Mouse (Mus musculus): ENCODE data around the gene Fam167b. TPM values are rescaled to one million over a fixed set of nuclear protein-coding genes. Genes with fewer than 3 reads are reported as not detected.

Gene Fam167b
- 0.26 TPM in 1 of 2 replicates, not detected in the other for polyA plus RNA-seq (2015; fragmentation: Nextera tagmentation; extraction: Ambion mirVana)

GRCm38 (mm10) chr4:129578466-129578865, at the start of gene Fam167b:
Fam167b (minus strand) TSS chr4:129578549.
- H3K27me3 ChIP-seq (ENCODE audit: control insufficient read depth, insufficient read depth, low read depth, low read length): no peaks in the 10 kb centered on the region
- no peak within 1 kb of the TSS for H3K4me3 ChIP-seq (ENCODE audit: low read depth, low read length)
- peak within 1 kb of the TSS; percentile 24; the same call in 1 of the 2 replicates for H3K4me2 ChIP-seq (ENCODE audit: low read length)
- H3K9ac ChIP-seq (ENCODE audit: low read depth, low read length): peak within 1 kb of the TSS; percentile 38; the same call in 1 of the 2 replicates
- no peak within 1 kb of the TSS for H3K27ac ChIP-seq (ENCODE audit: low read length)
- no peaks in the 10 kb centered on the region for H3K4me1 ChIP-seq (ENCODE audit: control insufficient read depth, insufficient read depth, low read length)
- no peaks in the 10 kb centered on the region for H3K9me3 ChIP-seq (replicated peaks; ENCODE audit: control insufficient read depth, low read length, poor library complexity, severe bottlenecking)
- WGBS: 82% methylated on average over 5 of the region's 5 CpGs
- H3K36me3 ChIP-seq (ENCODE audit: control insufficient read depth, insufficient read depth, low read length): no peaks in the 10 kb centered on the region
- no peak for ATAC-seq

GRCm38 (mm10) chr4:129626035-129626434, 47.7 kb upstream of the Fam167b start:
- Histone ChIP-seq H3K27me3 (ENCODE audit: control insufficient read depth, insufficient read depth, low read depth, low read length) (no peaks in the 10 kb centered on the region), H3K9me3 (replicated peaks; ENCODE audit: control insufficient read depth, low read length, poor library complexity, severe bottlenecking) (no peaks in the 10 kb centered on the region), H3K36me3 (ENCODE audit: control insufficient read depth, insufficient read depth, low read length) (peaks cover 38% of the 10 kb centered on the region), H3K4me1 (ENCODE audit: control insufficient read depth, insufficient read depth, low read length) (peaks cover 34% of the 10 kb centered on the region), H3K4me2 (ENCODE audit: low read length) (no peak overlapping the region), H3K4me3 (ENCODE audit: low read depth, low read length) (no peak overlapping the region), H3K27ac (ENCODE audit: low read length) (peak overlapping the region; percentile 98), H3K9ac (ENCODE audit: low read depth, low read length) (no peak overlapping the region)
- ATAC-seq: no peak
- WGBS: 71% methylated on average over 6 of the region's 6 CpGs

GRCm38 (mm10) chr4:129625496-129625895, 47.1 kb upstream of the Fam167b start:
- peak overlapping the region; percentile 98 for H3K27ac ChIP-seq (ENCODE audit: low read length)
- WGBS: 40% methylated on average over 4 of the region's 4 CpGs
- no peak for ATAC-seq
- H3K4me3 ChIP-seq (ENCODE audit: low read depth, low read length): no peak overlapping the region
- H3K36me3 ChIP-seq (ENCODE audit: control insufficient read depth, insufficient read depth, low read length): peaks cover 36% of the 10 kb centered on the region
- no peaks in the 10 kb centered on the region for H3K27me3 ChIP-seq (ENCODE audit: control insufficient read depth, insufficient read depth, low read depth, low read length)
- H3K4me1 ChIP-seq (ENCODE audit: control insufficient read depth, insufficient read depth, low read length): peaks cover 38% of the 10 kb centered on the region
- H3K9ac ChIP-seq (ENCODE audit: low read depth, low read length): peak overlapping the region; percentile 82
- peak overlapping the region; percentile 99 for H3K4me2 ChIP-seq (ENCODE audit: low read length)
- no peaks in the 10 kb centered on the region for H3K9me3 ChIP-seq (replicated peaks; ENCODE audit: control insufficient read depth, low read length, poor library complexity, severe bottlenecking)

- H3K4me3 ChIP-seq (ENCODE audit: low read depth, low read length): peak overlapping the region; percentile 71
- WGBS: under 1% methylated on average over 6 of the region's 6 CpGs
- H3K4me1 ChIP-seq (ENCODE audit: control insufficient read depth, insufficient read depth, low read length): peaks cover 38% of the 10 kb centered on the region
- H3K9me3 ChIP-seq (replicated peaks; ENCODE audit: control insufficient read depth, low read length, poor library complexity, severe bottlenecking): no peaks in the 10 kb centered on the region
- H3K27me3 ChIP-seq (ENCODE audit: control insufficient read depth, insufficient read depth, low read depth, low read length): no peaks in the 10 kb centered on the region
- peak overlapping the region; percentile 99 for H3K4me2 ChIP-seq (ENCODE audit: low read length)
- 0 out of 2 replicates have a peak, but pooled peaks have one; percentile 12 for ATAC-seq
- H3K27ac ChIP-seq (ENCODE audit: low read length): peak overlapping the region; percentile 98
- peak overlapping the region; percentile 82 for H3K9ac ChIP-seq (ENCODE audit: low read depth, low read length)
- peaks cover 33% of the 10 kb centered on the region for H3K36me3 ChIP-seq (ENCODE audit: control insufficient read depth, insufficient read depth, low read length)
Observed at GRCm38 (mm10) chr4:129625029-129625370, 46.7 kb upstream of the Fam167b start.

GRCm38 (mm10) chr4:129624281-129625028, 46.1 kb upstream of the Fam167b start:
- H3K9ac ChIP-seq (ENCODE audit: low read depth, low read length): peak overlapping the region; percentile 82
- peak overlapping the region; percentile 99 for H3K4me2 ChIP-seq (ENCODE audit: low read length)
- peak; percentile 95 for ATAC-seq
- H3K27me3 ChIP-seq (ENCODE audit: control insufficient read depth, insufficient read depth, low read depth, low read length): no peaks in the 10 kb centered on the region
- H3K27ac ChIP-seq (ENCODE audit: low read length): peak overlapping the region; percentile 98
- H3K4me3 ChIP-seq (ENCODE audit: low read depth, low read length): peak overlapping the region; percentile 71
- peaks cover 38% of the 10 kb centered on the region for H3K4me1 ChIP-seq (ENCODE audit: control insufficient read depth, insufficient read depth, low read length)
- peaks cover 33% of the 10 kb centered on the region for H3K36me3 ChIP-seq (ENCODE audit: control insufficient read depth, insufficient read depth, low read length)
- WGBS: under 1% methylated on average over 18 of the region's 18 CpGs
- no peaks in the 10 kb centered on the region for H3K9me3 ChIP-seq (replicated peaks; ENCODE audit: control insufficient read depth, low read length, poor library complexity, severe bottlenecking)

GRCm38 (mm10) chr4:129623681-129624091, 45.3 kb upstream of the Fam167b start, which contains the start of gene Ccdc28b:
Ccdc28b (minus strand) TSS chr4:129623947.
- peaks cover 38% of the 10 kb centered on the region for H3K4me1 ChIP-seq (ENCODE audit: control insufficient read depth, insufficient read depth, low read length)
- H3K4me3 ChIP-seq (ENCODE audit: low read depth, low read length): peak within 1 kb of the TSS; percentile 71
- WGBS: 0% methylated on average over 10 of the region's 10 CpGs
- no peaks in the 10 kb centered on the region for H3K27me3 ChIP-seq (ENCODE audit: control insufficient read depth, insufficient read depth, low read depth, low read length)
- peak within 1 kb of the TSS; percentile 82 for H3K9ac ChIP-seq (ENCODE audit: low read depth, low read length)
- peak within 1 kb of the TSS; percentile 98 for H3K27ac ChIP-seq (ENCODE audit: low read length)
- peak within 1 kb of the TSS; percentile 99 for H3K4me2 ChIP-seq (ENCODE audit: low read length)
- peak; percentile 47 for ATAC-seq
- H3K9me3 ChIP-seq (replicated peaks; ENCODE audit: control insufficient read depth, low read length, poor library complexity, severe bottlenecking): no peaks in the 10 kb centered on the region
- peaks cover 25% of the 10 kb centered on the region for H3K36me3 ChIP-seq (ENCODE audit: control insufficient read depth, insufficient read depth, low read length)

- Histone ChIP-seq H3K27ac (ENCODE audit: low read length) (peak overlapping the region; percentile 98), H3K4me1 (ENCODE audit: control insufficient read depth, insufficient read depth, low read length) (peaks cover 43% of the 10 kb centered on the region), H3K9me3 (replicated peaks; ENCODE audit: control insufficient read depth, low read length, poor library complexity, severe bottlenecking) (no peaks in the 10 kb centered on the region), H3K27me3 (ENCODE audit: control insufficient read depth, insufficient read depth, low read depth, low read length) (no peaks in the 10 kb centered on the region), H3K9ac (ENCODE audit: low read depth, low read length) (peak overlapping the region; percentile 82), H3K4me3 (ENCODE audit: low read depth, low read length) (peak overlapping the region; percentile 71), H3K36me3 (ENCODE audit: control insufficient read depth, insufficient read depth, low read length) (peaks cover 18% of the 10 kb centered on the region), H3K4me2 (ENCODE audit: low read length) (peak overlapping the region; percentile 99)
- ATAC-seq: no peak
- 14% methylated on average over 8 of the region's 8 CpGs for WGBS
Observed at GRCm38 (mm10) chr4:129622803-129623535, 44.6 kb upstream of the Fam167b start.

GRCm38 (mm10) chr4:129622120-129622802, 43.9 kb upstream of the Fam167b start:
- 73% methylated on average over 11 of the region's 11 CpGs for WGBS
- H3K4me1 ChIP-seq (ENCODE audit: control insufficient read depth, insufficient read depth, low read length): peaks cover 46% of the 10 kb centered on the region
- H3K27me3 ChIP-seq (ENCODE audit: control insufficient read depth, insufficient read depth, low read depth, low read length): no peaks in the 10 kb centered on the region

More at GRCm38 (mm10) chr4:129622120-129622802, 43.9 kb upstream of the Fam167b start:
- no peak for ATAC-seq
- H3K9ac ChIP-seq (ENCODE audit: low read depth, low read length): peak overlapping the region; percentile 82
- peak overlapping the region; percentile 71 for H3K4me3 ChIP-seq (ENCODE audit: low read depth, low read length)
- no peaks in the 10 kb centered on the region for H3K9me3 ChIP-seq (replicated peaks; ENCODE audit: control insufficient read depth, low read length, poor library complexity, severe bottlenecking)
- peak overlapping the region; percentile 98 for H3K27ac ChIP-seq (ENCODE audit: low read length)
- peaks cover 12% of the 10 kb centered on the region; the same call in 1 of the 2 replicates for H3K36me3 ChIP-seq (ENCODE audit: control insufficient read depth, insufficient read depth, low read length)
- peak overlapping the region; percentile 99 for H3K4me2 ChIP-seq (ENCODE audit: low read length)

Measured in midbrain, embryonic 16.5 days (tissue).